Mouse (Mus musculus): ENCODE results near the gene Rnf223. TPM values are rescaled to one million over a fixed set of nuclear protein-coding genes. Genes with fewer than 3 reads are reported as not detected.
"Not testable (repeated sequence)": the region's sequence is repeated elsewhere in the genome, so short reads cannot be mapped to it uniquely, and the experiment has no call there.

Gene Rnf223
- total RNA-seq, 2 experiments from 2014 or later, result not detected

DNA sequence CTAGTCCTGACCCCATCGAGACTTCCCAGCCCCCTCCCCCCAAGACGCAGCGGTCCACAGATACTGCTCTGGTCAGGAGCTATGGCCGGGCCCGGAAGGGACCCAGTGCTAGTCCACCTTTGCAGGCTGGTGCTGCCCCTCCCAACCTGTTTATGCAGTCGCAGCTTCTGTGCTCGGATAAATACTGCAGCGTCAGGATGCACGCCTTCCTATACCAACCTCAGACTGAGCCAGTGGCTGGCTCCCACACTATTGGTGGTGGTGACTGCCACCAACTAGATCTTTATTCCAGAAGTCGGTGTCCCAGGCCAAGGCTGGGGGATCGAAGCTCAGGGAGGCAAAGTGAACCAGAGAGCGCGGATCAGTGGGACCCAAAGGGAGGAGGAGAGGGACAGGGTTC, 4.8 kb downstream of the Rnf223 start:
- no peak overlapping the region for H3K27ac ChIP-seq
- no peak for TF ChIP-seq CTCF (IDR thresholded peaks at IDR 0.05)
- DNase-seq, result no peak
- H3K4me3 ChIP-seq, result no peak overlapping the region
- intact Hi-C loops (cut with DNase I), result no loop called here

DNA sequence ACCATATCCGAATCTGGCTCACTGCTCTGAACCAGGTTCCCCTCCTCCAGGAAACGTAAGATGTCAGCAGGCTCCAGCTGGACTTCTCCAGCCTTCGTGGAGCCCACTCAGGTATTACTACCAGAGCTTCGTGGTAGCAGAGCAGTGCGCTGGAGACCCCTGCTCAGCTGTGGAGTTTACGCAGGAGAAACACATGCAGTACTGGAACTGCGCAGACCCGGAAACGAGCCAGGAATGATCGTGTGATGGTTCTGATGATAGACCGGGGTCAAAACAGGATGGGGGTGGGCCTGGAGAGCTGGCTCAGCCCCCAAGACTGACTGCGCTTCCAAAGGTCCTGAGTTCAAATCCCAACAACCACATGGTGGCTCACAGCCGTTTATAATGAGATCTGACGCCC, 5.5 kb downstream of the Rnf223 start:
- no peak overlapping the region for H3K27ac ChIP-seq
- no peak overlapping the region for H3K4me3 ChIP-seq
- no peak for DNase-seq
- intact Hi-C loops (cut with DNase I), result no loop called here
- TF ChIP-seq CTCF (IDR thresholded peaks at IDR 0.05), result no peak

DNA sequence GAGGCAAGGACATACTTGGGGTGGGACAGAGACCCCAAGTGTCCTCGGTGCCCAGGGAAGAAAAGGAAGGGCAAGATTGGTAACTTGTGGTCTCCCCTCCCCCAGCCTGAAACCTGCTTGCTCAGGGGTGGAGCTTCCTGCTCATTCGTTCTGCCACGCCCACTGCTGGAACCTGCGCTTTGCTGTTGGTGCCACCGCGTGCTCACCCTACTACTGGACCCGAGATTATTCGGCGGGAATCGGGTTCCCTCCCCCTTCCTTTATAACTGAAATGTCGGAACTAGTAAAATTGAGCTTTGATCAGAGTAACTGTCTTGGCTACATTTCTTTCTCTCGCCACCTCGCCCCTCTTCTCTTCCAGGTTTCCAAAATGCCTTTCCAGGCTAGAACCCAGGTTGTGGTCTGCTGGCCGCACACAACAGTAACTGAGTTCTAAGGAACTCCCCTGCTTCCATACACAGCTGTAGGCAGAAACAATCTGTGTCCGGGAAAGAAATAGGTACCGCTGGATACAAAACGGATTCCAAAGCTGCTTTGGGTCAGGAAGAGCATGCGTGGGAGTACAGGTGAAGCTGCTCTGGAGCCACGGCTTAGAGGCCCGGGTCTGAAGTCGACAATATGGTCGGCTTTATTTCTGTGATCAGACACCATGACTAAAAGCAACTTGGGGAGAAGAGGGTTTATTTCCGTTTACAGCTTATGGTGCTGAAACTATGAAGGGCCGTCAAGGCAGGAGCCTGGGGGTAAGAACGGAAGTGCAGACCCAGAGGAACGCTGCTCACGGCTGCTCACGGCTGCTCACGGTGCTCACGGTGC, 6.2 kb downstream of the Rnf223 start:
- intact Hi-C loops (cut with DNase I), result no loop called here
- H3K4me3 ChIP-seq, result no peak overlapping the region
- H3K27ac ChIP-seq, result no peak overlapping the region
- TF ChIP-seq CTCF (IDR thresholded peaks at IDR 0.05), result no peak
- DNase-seq, result no peak

DNA sequence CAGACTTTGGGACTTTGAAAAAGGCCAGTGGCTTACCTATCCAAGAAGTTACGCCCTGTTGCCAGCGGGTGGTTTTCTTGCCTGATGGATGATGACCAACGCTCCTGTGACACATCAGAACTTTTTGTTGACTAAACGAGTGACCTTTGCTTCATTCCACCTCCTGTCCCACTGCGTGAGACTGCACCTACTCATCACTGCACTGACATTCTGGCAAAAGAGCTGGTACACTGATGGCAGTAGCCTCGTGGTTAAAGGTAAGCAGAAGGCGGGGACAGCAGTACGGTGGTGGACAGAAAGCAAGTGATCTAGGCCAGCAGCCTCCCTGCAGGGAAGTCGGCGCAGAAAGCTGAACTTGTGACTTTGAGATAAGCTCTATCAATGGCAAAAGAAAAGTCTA, 20.6 kb downstream of the Rnf223 start:
- DNase-seq; H3K4me3 ChIP-seq; intact Hi-C loops (cut with DNase I); H3K27ac ChIP-seq: not testable (repeated sequence)

DNA sequence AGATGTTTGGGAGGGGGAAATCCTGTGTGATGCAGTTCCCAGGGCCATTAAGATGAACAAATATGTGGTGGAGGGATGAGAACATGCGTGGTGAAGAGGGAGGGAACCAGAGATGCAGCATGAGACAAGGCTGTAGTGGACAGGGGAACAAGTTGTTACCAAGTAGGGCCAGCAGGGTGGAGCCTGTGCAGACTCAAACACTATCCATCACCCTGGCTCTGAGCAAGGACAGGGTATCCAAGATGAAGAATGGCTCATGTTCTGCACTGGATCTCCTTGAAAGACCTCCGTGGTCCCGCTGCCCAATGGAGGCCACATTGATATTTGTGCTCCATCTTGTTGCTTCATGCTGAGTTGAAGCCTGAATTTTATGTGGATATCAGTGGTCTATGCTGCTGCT, 24.5 kb downstream of the Rnf223 start:
- Histone ChIP-seq H3K27ac (no peak overlapping the region), H3K4me3 (no peak overlapping the region)
- no peak for TF ChIP-seq CTCF (IDR thresholded peaks at IDR 0.05)
- intact Hi-C loops (cut with DNase I), result no loop called here
- no peak for DNase-seq

DNA sequence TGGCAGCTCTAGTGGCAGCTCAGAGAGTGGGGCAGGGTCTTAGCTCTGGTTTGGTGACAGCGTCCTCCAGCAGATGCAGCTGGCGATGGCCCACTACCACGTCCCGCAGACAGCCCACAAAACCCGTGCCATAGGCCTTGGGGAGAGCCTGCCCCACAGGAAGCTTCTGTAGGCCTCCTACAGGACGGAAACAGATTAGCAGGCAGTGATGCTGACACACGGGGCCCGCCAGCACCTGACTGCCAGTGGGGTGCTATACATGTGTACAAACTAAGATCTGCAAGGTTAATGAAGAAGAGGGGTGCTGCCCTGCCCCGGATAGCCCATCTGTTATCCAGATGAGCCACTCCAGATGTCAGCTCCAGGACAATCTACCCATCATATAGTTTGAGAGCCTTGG, 36.2 kb downstream of the Rnf223 start:
- intact Hi-C loops (cut with DNase I), result no loop called here

DNA sequence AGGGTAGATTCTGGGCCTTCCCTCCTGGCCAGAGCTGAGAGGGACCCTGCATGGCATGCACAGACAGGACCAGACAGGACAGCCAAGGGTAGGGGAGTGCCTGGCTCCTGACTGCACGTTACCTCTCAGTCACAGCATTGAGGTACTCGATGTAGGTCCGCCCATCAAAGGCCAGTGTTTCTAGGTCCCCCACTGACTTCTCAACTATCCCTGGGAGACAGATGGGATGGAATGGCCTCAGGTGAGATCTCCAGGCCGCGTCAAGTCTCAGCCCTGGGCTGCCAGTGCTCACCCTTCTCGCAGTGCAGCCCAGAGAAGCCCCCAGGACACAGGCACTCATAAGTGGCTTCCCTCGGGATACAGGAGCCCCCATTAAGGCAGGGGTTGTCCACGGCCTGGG, 38.3 kb downstream of the Rnf223 start:
- TF ChIP-seq CTCF (IDR thresholded peaks at IDR 0.05), result no peak
- H3K27ac ChIP-seq, result no peak overlapping the region
- no peak for DNase-seq
- intact Hi-C loops (cut with DNase I), result no loop called here
- no peak overlapping the region for H3K4me3 ChIP-seq

More for the DNA sequence above, 36.2 kb downstream of the Rnf223 start:
- no peak for DNase-seq
- H3K27ac ChIP-seq, result no peak overlapping the region
- no peak overlapping the region for H3K4me3 ChIP-seq
- no peak for TF ChIP-seq CTCF (IDR thresholded peaks at IDR 0.05)

DNA sequence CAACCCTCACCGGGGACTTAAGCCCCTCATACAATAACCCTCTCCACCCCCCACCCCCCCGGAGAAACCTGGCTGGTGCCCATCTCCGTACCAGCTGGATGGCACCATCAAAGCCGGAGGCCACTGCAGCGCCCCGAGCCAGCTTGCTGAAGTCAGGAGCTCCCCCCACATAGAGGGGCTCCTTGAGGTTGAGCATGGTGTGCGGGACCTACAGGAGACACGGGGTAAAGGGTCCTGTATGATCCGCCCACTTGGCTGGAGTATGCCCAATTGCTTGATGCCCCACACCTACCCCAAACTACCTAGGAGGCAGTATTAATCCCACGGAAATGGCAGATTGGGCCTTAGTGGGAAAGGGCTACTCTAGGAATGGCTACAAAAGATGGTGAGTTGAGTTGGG, 38.8 kb downstream of the Rnf223 start:
- intact Hi-C loops (cut with DNase I), result no loop called here
- no peak for TF ChIP-seq CTCF (IDR thresholded peaks at IDR 0.05)
- Histone ChIP-seq H3K27ac (no peak overlapping the region), H3K4me3 (no peak overlapping the region)
- no peak for DNase-seq

DNA sequence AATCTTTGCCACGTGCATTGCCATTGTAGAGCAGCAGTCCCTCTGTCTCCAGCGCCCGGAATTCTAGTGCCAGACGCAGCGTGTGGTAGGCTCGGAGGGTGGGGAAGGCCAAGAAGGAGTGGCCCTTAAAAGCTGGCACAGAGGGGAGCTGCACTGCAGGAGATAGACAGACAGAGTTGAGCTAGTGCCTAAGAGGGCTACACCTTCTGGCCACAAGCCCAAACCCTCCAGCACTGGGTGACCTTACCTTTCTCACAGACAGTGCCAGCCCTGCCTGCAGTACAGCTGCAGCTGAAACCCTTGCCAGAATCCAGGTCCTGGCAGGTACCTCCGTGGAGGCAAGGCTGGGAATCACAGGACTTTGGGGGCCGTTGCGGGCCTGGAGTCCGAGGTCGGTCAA, 41.5 kb downstream of the Rnf223 start:
- no peak for TF ChIP-seq CTCF (IDR thresholded peaks at IDR 0.05)
- H3K27ac ChIP-seq, result peak overlapping the region; percentile 72
- intact Hi-C loops (cut with DNase I), result no loop called here
- DNase-seq, result peak; percentile 42
- no peak overlapping the region for H3K4me3 ChIP-seq

DNA sequence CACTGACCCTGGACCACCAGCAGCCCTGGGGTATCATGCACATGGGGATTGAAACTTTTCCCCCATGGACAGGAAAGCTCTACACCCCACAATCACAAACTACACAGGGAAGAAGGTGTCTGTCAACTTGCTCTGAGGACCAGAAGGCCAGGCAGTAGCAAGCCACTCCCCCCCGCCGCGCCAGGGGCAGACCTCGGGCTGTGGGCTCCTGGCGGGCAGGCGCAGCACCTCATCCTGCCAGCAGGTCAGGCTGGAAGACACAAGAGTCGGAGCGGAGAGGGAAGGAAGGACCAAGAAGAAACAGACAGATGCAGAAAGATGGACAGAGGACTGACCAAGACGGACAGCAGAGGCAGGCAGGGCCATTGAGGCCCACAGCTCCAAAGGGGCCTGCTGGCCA, 47.3 kb downstream of the Rnf223 start:
- H3K4me3 ChIP-seq, result no peak overlapping the region
- no peak for DNase-seq
- H3K27ac ChIP-seq, result no peak overlapping the region
- intact Hi-C loops (cut with DNase I), result no loop called here
- TF ChIP-seq CTCF (IDR thresholded peaks at IDR 0.05), result no peak

Other genes starting within 250 kb of the Rnf223 start
- 10 to 100 TPM; 10.5 to 13.4 TPM for gene Pusl1, start 238.7 kb upstream of the Rnf223 start, total RNA-seq (2021)
- gene Acap3, start 238.7 kb upstream of the Rnf223 start, total RNA-seq (2021), result 1 to 10 TPM; 7.5 to 8.0 TPM
- gene Ube2j2, start 186.7 kb upstream of the Rnf223 start, total RNA-seq (2021), result 10 to 100 TPM; 62.8 to 64.5 TPM
- gene C1qtnf12, start 168.2 kb upstream of the Rnf223 start, total RNA-seq (2021), result 10 to 100 TPM; 15.1 to 18.5 TPM
- 1 to 10 TPM in 1 of 2 experiments, under 1 TPM in 1; 0.92 to 2.0 TPM for gene B3galt6, start 137.9 kb upstream of the Rnf223 start, total RNA-seq (2021)
- gene Sdf4, start 137.6 kb upstream of the Rnf223 start, total RNA-seq (2021), result 10 to 100 TPM; 75.7 to 81.5 TPM
- gene Tnfrsf4, start 116.7 kb upstream of the Rnf223 start, total RNA-seq (2021), result 1 to 10 TPM in 1 of 2 experiments, under 1 TPM in 1; 0.75 to 2.1 TPM
- not detected for gene Tnfrsf18, start 104.3 kb upstream of the Rnf223 start, total RNA-seq (2021)
- not detected for gene Ttll10, start 71.1 kb upstream of the Rnf223 start, total RNA-seq (2021)
- gene 9430015G10Rik, start 20.5 kb upstream of the Rnf223 start, total RNA-seq (2021), result 1 to 10 TPM; 1.9 to 2.3 TPM
- 1 to 10 TPM; 6.9 to 8.0 TPM for gene Agrn, start 67.0 kb downstream of the Rnf223 start, total RNA-seq (2021)
- 1 to 10 TPM in 1 of 2 experiments, not detected in 1; 1.1 TPM for gene Isg15, start 70.3 kb downstream of the Rnf223 start, total RNA-seq (2021)
- 1 to 10 TPM; 4.2 to 4.4 TPM for gene AW011738, start 72.8 kb downstream of the Rnf223 start, total RNA-seq (2021)
- gene Perm1, start 85.4 kb downstream of the Rnf223 start, total RNA-seq (2021), result 100 to 1,000 TPM; 142 to 265 TPM
- 1 to 10 TPM; 5.8 to 7.6 TPM for gene Plekhn1, start 104.3 kb downstream of the Rnf223 start, total RNA-seq (2021)
- 10 to 100 TPM; 30.8 to 33.3 TPM for gene Noc2l, start 105.5 kb downstream of the Rnf223 start, total RNA-seq (2021)
- not detected for gene Samd11, start 125.1 kb downstream of the Rnf223 start, total RNA-seq (2021)
- not detected for gene Vmn2r-ps159, start 200.6 kb downstream of the Rnf223 start, total RNA-seq (2021)